Mouse (Mus musculus) embryonic facial prominence, embryonic 14.5 days (tissue): ENCODE data around the gene Vezf1. TPM values are rescaled to one million over a fixed set of nuclear protein-coding genes. Genes with fewer than 3 reads are reported as not detected.

Experiments
- ATAC-seq: fragments of 200-750 bp; cut with Nextera tagmentation; 2 replicates; pipeline ENCODE4 v1.8.0; 2017; ENCODE audit warnings: low read depth, moderate number of reproducible peaks, moderate TSS enrichment
- DNase-seq: peaks from one replicate; pipeline ENCODE4 v3.0.0-alpha.2; 2015; ENCODE audit warnings: low spot score
- H3K27ac ChIP-seq: fragments of 300-500 bp; sonication (generic); replicated peaks from 2 replicates; pipeline ENCODE4 v1.5.1; 2014; ENCODE audit warnings: low read depth, mild to moderate bottlenecking, low read length, moderate library complexity
- H3K27me3 ChIP-seq: fragments of 300-500 bp; sonication (generic); replicated peaks from 2 replicates; pipeline ENCODE4 v1.6.1; 2014; ENCODE audit warnings: low read length; ENCODE audit not compliant: control insufficient read depth, insufficient read depth
- H3K36me3 ChIP-seq: fragments of 300-500 bp; sonication (generic); 2 replicates; pipeline ENCODE4 v1.6.1; 2014; ENCODE audit warnings: low read length, mixed read lengths; ENCODE audit not compliant: control insufficient read depth, insufficient read depth
- H3K4me1 ChIP-seq: fragments of 300-500 bp; sonication (generic); 2 replicates; pipeline ENCODE4 v1.6.1; 2014; ENCODE audit warnings: antibody characterized with exemption, low read length; ENCODE audit not compliant: control insufficient read depth, insufficient read depth
- H3K4me2 ChIP-seq: fragments of 300-500 bp; sonication (generic); 2 replicates; pipeline ENCODE4 v1.6.1; 2014; ENCODE audit warnings: low read depth, mild to moderate bottlenecking, low read length, moderate library complexity, mixed read lengths
- H3K4me3 ChIP-seq: fragments of 300-500 bp; sonication (generic); 2 replicates; pipeline ENCODE4 v1.5.1; 2014; ENCODE audit warnings: low read depth, mild to moderate bottlenecking, low read length
- H3K9ac ChIP-seq: fragments of 300-500 bp; sonication (generic); 2 replicates; pipeline ENCODE4 v1.6.1; 2014; ENCODE audit warnings: low read depth, mild to moderate bottlenecking, low read length, moderate library complexity, mixed read lengths
- H3K9me3 ChIP-seq: fragments of 300-500 bp; sonication (generic); 2 replicates; pipeline ENCODE4 v1.6.1; 2016; ENCODE audit warnings: low read length; ENCODE audit not compliant: control insufficient read depth
- WGBS: fragments of 180-500 bp; shearing (Covaris S2); extraction: QIAGEN DNeasy Blood & Tissue Kit; methylation state at CpG from one replicate; pipeline ENCODE4 v1.1.7; 2014; 5-methylcytosine and 5-hydroxymethylcytosine counted together
- polyA plus RNA-seq: library from polyadenylated mRNA; unstranded; fragments of >200 nt; fragmentation: Nextera tagmentation; extraction: Ambion mirVana; gene quantifications from 2 replicates; pipeline ENCODE4 v1.2.1, GENCODE M21; 2014

The Vezf1 gene
- polyA plus RNA-seq, 1 experiment from 2014 or later: 35.3 TPM

DNA sequence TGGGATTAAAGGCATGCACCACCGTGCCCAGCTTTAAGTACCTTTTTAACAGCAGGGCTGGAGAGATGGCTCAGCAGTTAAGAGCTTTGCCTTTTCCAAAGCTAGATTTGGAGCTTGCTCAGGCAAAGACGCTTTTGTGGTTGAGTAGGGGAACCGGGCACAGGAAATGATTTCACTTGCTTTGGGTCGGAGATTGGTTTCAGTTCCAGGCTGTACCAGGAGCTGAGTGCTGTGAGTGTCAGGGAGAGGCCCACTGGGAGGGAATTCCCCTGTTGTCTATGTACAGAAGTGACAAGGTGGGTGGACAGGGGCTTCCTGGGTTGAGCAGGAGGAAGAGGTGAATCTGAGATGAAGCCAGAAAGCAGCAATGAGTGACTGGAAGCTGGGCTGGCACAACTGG lies 39.3 kb downstream of the Vezf1 start:
- ATAC-seq: no peak
- Histone ChIP-seq H3K4me3 (no peak overlapping the region), H3K27me3 (no peaks in the 10 kb centered on the region), H3K27ac (no peak overlapping the region), H3K36me3 (no peaks in the 10 kb centered on the region), H3K4me1 (peaks cover 16% of the 10 kb centered on the region), H3K4me2 (no peak overlapping the region), H3K9me3 (no peaks in the 10 kb centered on the region), H3K9ac (no peak overlapping the region)
- DNase-seq: no peak
- WGBS: 64% methylated on average over 4 of the region's 4 CpGs

DNA sequence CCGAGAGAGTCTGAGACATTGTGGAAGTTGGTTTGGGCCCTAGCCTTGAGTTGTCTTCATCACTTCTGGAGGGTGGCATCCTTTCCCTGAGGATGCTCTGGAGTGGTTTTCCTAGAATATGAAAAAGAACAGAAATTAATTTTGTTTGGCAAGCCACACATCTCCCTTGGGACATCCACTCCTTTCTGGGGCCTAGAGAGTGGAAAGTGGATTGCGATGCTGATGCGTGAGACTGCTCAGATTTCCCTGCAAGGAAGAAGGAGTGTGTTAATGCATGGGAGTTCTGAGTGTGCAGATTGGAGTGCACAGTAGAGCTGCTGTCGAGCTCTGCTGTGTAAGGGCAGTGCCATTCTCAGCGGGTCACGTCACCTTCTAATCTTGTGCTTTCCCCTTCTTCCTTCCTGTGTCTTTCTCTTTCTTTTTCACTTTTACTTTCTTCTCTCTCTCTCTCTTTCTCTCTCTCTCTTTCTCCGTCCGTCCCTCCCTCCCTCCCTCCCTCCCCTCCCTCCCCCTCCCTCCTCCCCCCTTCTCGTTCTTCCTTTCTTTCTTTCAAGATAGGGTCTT lies 42.0 kb downstream of the Vezf1 start:
- no peak overlapping the region for H3K4me3 ChIP-seq
- no peak overlapping the region for H3K4me2 ChIP-seq
- DNase-seq (no peak), ATAC-seq (no peak)
- no peak overlapping the region for H3K9ac ChIP-seq
- H3K9me3 ChIP-seq: no peaks in the 10 kb centered on the region
- no peaks in the 10 kb centered on the region for H3K27me3 ChIP-seq
- H3K36me3 ChIP-seq: no peaks in the 10 kb centered on the region
- 66% methylated on average over 9 of the region's 9 CpGs for WGBS
- no peak overlapping the region for H3K27ac ChIP-seq
- H3K4me1 ChIP-seq: peaks cover 35% of the 10 kb centered on the region

DNA sequence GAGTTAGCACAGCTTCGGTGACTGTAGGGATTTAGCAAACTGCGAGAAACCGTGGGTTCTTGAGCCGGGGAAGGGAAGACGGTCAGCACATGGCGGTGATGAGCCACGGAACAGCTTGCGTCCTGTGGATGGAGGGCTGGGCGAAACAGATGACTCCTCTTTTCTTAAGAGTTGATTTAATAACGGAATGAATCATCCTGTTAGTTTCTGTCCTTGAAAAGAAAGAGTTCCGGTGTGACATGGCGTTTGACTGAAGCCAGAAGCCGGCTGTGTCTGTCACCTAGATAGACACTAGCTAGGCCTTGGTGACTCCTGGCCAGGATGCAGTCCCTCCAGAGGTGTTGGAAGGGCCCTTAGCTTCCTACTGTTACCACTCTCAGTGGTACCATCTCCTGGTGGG lies 44.0 kb downstream of the Vezf1 start:
- 67% methylated on average over 13 of the region's 13 CpGs for WGBS
- Histone ChIP-seq H3K9me3 (no peaks in the 10 kb centered on the region), H3K27me3 (no peaks in the 10 kb centered on the region), H3K4me2 (no peak overlapping the region), H3K4me1 (peaks cover 26% of the 10 kb centered on the region), H3K9ac (no peak overlapping the region), H3K4me3 (no peak overlapping the region), H3K27ac (no peak overlapping the region), H3K36me3 (no peaks in the 10 kb centered on the region)
- ATAC-seq (no peak), DNase-seq (no peak)

GRCm38 (mm10) chr11:88112677-88113333 lies 44.7 kb downstream of the Vezf1 start:
- DNase-seq (no peak), ATAC-seq (no peak)
- peaks cover 22% of the 10 kb centered on the region for H3K4me1 ChIP-seq
- no peak overlapping the region for H3K27ac ChIP-seq
- H3K4me2 ChIP-seq: no peak overlapping the region
- no peak overlapping the region for H3K9ac ChIP-seq
- no peaks in the 10 kb centered on the region for H3K36me3 ChIP-seq
- no peaks in the 10 kb centered on the region for H3K9me3 ChIP-seq
- H3K4me3 ChIP-seq: no peak overlapping the region
- 70% methylated on average over 7 of the region's 7 CpGs for WGBS
- H3K27me3 ChIP-seq: no peaks in the 10 kb centered on the region

- Histone ChIP-seq H3K4me1 (peaks cover 31% of the 10 kb centered on the region), H3K27me3 (no peaks in the 10 kb centered on the region), H3K9ac (no peak overlapping the region), H3K27ac (0 out of 2 replicates have a peak overlapping the region, but pooled peaks have one; percentile 8), H3K9me3 (no peaks in the 10 kb centered on the region), H3K4me3 (no peak overlapping the region), H3K36me3 (no peaks in the 10 kb centered on the region), H3K4me2 (no peak overlapping the region)
- WGBS: 29% methylated on average over 6 of the region's 6 CpGs
- no peak for DNase-seq
- ATAC-seq: no peak
Observed at GRCm38 (mm10) chr11:88113543-88114271, 45.6 kb downstream of the Vezf1 start.

DNA sequence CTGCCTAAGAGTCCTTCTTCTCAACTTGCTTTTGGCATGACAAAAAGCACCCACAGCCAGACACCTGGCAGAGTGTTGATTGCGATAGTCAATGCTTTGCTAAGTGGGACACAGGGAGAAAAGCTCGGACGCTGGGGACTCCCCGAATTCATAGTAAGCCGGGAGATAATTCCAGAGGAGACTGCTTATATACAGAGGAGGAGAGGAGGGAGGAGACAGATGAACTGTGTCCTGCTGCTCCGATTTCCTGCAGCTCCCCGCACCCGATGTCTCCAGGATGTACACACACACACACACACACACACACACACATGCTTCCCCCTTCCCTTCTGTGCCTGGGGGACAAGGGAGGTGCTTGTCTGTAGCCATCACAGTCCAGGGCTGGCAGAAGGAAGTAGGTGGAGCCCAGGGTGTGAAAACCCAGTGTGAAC lies 46.8 kb downstream of the Vezf1 start:
- peaks cover 43% of the 10 kb centered on the region for H3K4me1 ChIP-seq
- DNase-seq: peak; percentile 70

GRCm38 (mm10) chr11:88116568-88116967 lies 48.5 kb downstream of the Vezf1 start:
- H3K4me1 ChIP-seq: peaks cover 44% of the 10 kb centered on the region
- H3K27ac ChIP-seq: no peak overlapping the region
- no peaks in the 10 kb centered on the region for H3K36me3 ChIP-seq
- H3K4me2 ChIP-seq: no peak overlapping the region
- H3K4me3 ChIP-seq: no peak overlapping the region
- ATAC-seq: no peak
- H3K9ac ChIP-seq: no peak overlapping the region
- no peak for DNase-seq
- 78% methylated on average over 6 of the region's 6 CpGs for WGBS
- H3K27me3 ChIP-seq: no peaks in the 10 kb centered on the region
- no peaks in the 10 kb centered on the region for H3K9me3 ChIP-seq

More for the DNA sequence above, 46.8 kb downstream of the Vezf1 start:
- no peak overlapping the region for H3K4me2 ChIP-seq
- H3K27me3 ChIP-seq: no peaks in the 10 kb centered on the region
- ATAC-seq: peak; percentile 4; the same call in 1 of the 2 replicates
- H3K9me3 ChIP-seq: no peaks in the 10 kb centered on the region
- H3K27ac ChIP-seq: no peak overlapping the region
- H3K36me3 ChIP-seq: no peaks in the 10 kb centered on the region
- WGBS: 18% methylated on average over 8 of the region's 8 CpGs
- no peak overlapping the region for H3K4me3 ChIP-seq
- H3K9ac ChIP-seq: no peak overlapping the region

GRCm38 (mm10) chr11:88117356-88118090 lies 49.4 kb downstream of the Vezf1 start:
- Histone ChIP-seq H3K36me3 (no peaks in the 10 kb centered on the region), H3K4me3 (no peak overlapping the region), H3K9ac (no peak overlapping the region), H3K27ac (peak overlapping the region; percentile 86), H3K9me3 (no peaks in the 10 kb centered on the region), H3K27me3 (no peaks in the 10 kb centered on the region), H3K4me1 (peaks cover 47% of the 10 kb centered on the region), H3K4me2 (no peak overlapping the region)
- ATAC-seq: no peak
- WGBS: 51% methylated on average over 10 of the region's 10 CpGs
- DNase-seq: no peak
